Mouse (Mus musculus) erythroblast, embryonic 14.5 days (primary cell): ENCODE data around the gene Abcb1b. TPM values are rescaled to one million over a fixed set of nuclear protein-coding genes. Genes with fewer than 3 reads are reported as not detected.
A peak's percentile ranks its signal among the peaks of the same experiment; 100 is the strongest.

Experiments
- H3K27me3 ChIP-seq: 2 replicates; pipeline ENCODE4 v1.6.1; 2012; ENCODE audit warnings: inconsistent platforms; ENCODE audit not compliant: control insufficient read depth
- H3K36me3 ChIP-seq: 2 replicates; pipeline ENCODE4 v1.6.1; 2012; ENCODE audit warnings: mild to moderate bottlenecking, inconsistent platforms; ENCODE audit not compliant: control insufficient read depth
- H3K4me1 ChIP-seq: 2 replicates; pipeline ENCODE4 v1.6.1; 2012; ENCODE audit warnings: inconsistent platforms; ENCODE audit not compliant: control insufficient read depth
- H3K4me3 ChIP-seq: replicated peaks from 2 replicates; pipeline ENCODE3; 2012; ENCODE audit warnings: moderate library complexity, mild to moderate bottlenecking, inconsistent platforms
- H3K9me3 ChIP-seq: 2 replicates; pipeline ENCODE4 v1.6.1; 2012; ENCODE audit warnings: low read length, inconsistent platforms, mixed read lengths; ENCODE audit not compliant: control insufficient read depth
- GATA1 ChIP-seq: IDR thresholded peaks from 2 replicates; pipeline ENCODE4 v1.6.1; 2012; ENCODE audit warnings: low read length, inconsistent platforms, mixed read lengths
- TAL1 ChIP-seq: IDR thresholded peaks from 3 replicates; pipeline ENCODE4 v1.6.1; 2012; ENCODE audit warnings: low read length, inconsistent platforms, mixed read lengths
- polyA plus RNA-seq: library from polyadenylated mRNA; stranded (reverse); fragments of >175 nt; gene quantifications from 2 replicates; pipeline ENCODE4 v1.2.3, GENCODE M21; 2012

Abcb1b gene
- not detected in 2 replicates for polyA plus RNA-seq

GRCm38 (mm10) chr5:8797987-8798751 is at the start of gene Abcb1b:
TSS of gene Abcb1b (plus strand) at chr5:8798147.
- H3K9me3 ChIP-seq, result no peaks in the 10 kb centered on the region
- H3K4me3 ChIP-seq, result peak within 1 kb of the TSS; percentile 35
- TF ChIP-seq TAL1 (no peak), GATA1 (no peak)
- H3K4me1 ChIP-seq, result peaks cover 6% of the 10 kb centered on the region
- no peaks in the 10 kb centered on the region for H3K36me3 ChIP-seq
- H3K27me3 ChIP-seq, result peaks cover 31% of the 10 kb centered on the region

DNA sequence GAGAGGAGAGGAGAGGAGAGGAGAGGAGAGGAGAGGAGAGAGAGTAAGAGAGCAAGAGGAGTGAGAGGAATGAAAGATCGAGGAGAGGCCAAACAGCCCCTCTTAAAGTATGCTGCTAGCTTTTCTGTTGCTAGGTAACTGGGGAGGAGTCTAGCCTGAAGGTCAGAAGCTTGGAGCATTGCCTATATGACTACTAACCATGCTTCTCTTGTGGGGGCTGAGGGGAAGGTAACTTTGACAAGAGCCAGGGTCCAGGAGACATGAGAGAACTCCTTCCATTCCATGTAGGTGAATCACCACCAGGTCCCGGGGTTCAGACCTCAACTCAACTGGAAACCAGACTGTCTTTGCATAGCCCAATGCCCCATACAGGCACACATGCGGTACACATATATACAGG is 25.1 kb upstream of the Abcb1b start:
- Histone ChIP-seq H3K36me3 (no peaks in the 10 kb centered on the region), H3K4me3 (no peak overlapping the region), H3K4me1 (no peaks in the 10 kb centered on the region), H3K27me3 (no peaks in the 10 kb centered on the region), H3K9me3 (no peaks in the 10 kb centered on the region)
- TF ChIP-seq GATA1 (no peak), TAL1 (no peak)

GRCm38 (mm10) chr5:8778311-8778710 is 19.6 kb upstream of the Abcb1b start:
- Histone ChIP-seq H3K4me1 (no peaks in the 10 kb centered on the region), H3K36me3 (no peaks in the 10 kb centered on the region), H3K4me3 (no peak overlapping the region), H3K9me3 (no peaks in the 10 kb centered on the region), H3K27me3 (no peaks in the 10 kb centered on the region)
- TF ChIP-seq GATA1, result no peak
- no peak for TF ChIP-seq TAL1

DNA sequence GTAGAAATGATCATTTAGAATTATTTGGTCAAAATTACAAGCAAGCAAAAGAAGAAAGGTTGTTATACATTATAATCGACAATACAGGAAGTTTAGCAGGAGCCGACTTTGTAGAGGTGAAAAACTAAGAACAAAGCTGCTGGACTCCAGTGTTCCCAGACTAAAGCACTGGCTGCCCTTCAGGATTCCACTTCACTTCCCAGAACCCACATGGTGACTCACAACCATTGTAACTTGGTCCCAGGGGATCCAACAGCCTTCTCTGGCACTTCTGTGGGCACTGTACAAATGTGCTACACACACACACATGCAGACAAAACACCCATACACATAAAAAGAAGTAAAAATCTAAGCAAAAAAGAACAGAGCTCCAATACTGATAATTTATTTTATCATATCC is 19.2 kb upstream of the Abcb1b start:
- Histone ChIP-seq H3K9me3 (no peaks in the 10 kb centered on the region), H3K4me1 (no peaks in the 10 kb centered on the region), H3K36me3 (no peaks in the 10 kb centered on the region), H3K27me3 (no peaks in the 10 kb centered on the region), H3K4me3 (no peak overlapping the region)
- TF ChIP-seq GATA1 (no peak), TAL1 (no peak)

DNA sequence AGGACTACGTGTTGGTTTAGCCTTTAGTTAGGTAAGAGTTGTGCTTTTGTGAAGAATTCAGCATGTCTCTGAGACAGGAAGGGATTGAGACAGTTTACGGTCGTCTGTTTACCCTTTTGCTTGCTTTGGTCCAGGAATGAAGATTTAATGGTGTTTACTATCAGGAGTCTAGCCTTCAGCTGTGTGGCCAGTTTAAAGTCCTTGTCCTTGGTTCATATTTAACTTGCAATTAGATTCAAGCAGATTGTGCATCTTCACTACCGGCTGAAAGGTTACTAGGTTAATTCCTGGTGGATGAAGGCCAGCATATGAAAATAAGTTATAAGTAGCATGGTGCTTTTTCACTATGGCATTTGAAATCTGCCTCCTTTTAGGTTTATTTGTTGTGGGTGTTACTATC is 5.7 kb upstream of the Abcb1b start:
- Histone ChIP-seq H3K36me3 (no peaks in the 10 kb centered on the region), H3K27me3 (peaks cover 10% of the 10 kb centered on the region), H3K4me3 (no peak overlapping the region), H3K4me1 (no peaks in the 10 kb centered on the region), H3K9me3 (no peaks in the 10 kb centered on the region)
- TF ChIP-seq GATA1 (no peak), TAL1 (no peak)

DNA sequence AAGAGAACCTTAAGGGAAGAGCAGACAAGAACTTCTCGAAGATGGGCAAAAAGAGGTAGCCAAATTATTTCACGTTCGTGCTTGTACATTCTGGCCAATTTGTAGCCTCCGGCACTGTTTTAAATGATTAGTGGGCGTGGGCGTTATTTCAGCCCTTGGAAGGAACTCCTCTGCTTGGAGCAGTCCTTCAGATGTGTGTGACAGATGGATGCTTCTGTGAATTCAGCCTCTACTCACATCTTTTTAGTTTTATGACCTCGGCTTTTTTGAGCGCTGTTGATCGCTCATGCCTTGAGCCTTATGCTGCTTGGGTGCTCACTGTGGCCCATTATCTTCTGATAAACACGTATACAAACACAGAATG is 787 bp downstream of the Abcb1b start:
- peaks cover 6% of the 10 kb centered on the region for H3K4me1 ChIP-seq
- H3K4me3 ChIP-seq, result no peak overlapping the region
- no peaks in the 10 kb centered on the region for H3K9me3 ChIP-seq
- no peak for TF ChIP-seq GATA1
- TF ChIP-seq TAL1, result no peak
- H3K27me3 ChIP-seq, result peaks cover 31% of the 10 kb centered on the region
- no peaks in the 10 kb centered on the region for H3K36me3 ChIP-seq

DNA sequence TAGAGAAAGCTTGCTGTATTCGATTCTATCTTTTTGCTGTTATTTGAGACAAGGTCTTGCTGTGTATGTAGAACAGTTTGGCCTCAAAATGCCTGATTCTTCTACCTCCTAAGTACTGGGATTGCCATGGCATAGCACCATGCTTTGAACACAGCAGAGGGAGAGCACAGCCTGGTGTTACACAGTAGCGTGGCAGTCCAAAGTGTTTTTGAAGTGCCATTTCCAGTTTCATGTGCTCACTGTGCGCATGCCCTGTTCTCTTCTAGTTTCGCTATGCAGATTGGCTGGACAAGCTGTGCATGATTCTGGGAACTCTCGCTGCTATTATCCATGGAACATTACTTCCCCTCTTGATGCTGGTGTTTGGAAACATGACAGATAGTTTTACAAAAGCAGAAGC is 7.8 kb downstream of the Abcb1b start:
- Histone ChIP-seq H3K36me3 (no peaks in the 10 kb centered on the region), H3K27me3 (no peaks in the 10 kb centered on the region), H3K9me3 (no peaks in the 10 kb centered on the region), H3K4me1 (no peaks in the 10 kb centered on the region), H3K4me3 (no peak overlapping the region)
- TF ChIP-seq TAL1, result no peak
- TF ChIP-seq GATA1, result no peak

DNA sequence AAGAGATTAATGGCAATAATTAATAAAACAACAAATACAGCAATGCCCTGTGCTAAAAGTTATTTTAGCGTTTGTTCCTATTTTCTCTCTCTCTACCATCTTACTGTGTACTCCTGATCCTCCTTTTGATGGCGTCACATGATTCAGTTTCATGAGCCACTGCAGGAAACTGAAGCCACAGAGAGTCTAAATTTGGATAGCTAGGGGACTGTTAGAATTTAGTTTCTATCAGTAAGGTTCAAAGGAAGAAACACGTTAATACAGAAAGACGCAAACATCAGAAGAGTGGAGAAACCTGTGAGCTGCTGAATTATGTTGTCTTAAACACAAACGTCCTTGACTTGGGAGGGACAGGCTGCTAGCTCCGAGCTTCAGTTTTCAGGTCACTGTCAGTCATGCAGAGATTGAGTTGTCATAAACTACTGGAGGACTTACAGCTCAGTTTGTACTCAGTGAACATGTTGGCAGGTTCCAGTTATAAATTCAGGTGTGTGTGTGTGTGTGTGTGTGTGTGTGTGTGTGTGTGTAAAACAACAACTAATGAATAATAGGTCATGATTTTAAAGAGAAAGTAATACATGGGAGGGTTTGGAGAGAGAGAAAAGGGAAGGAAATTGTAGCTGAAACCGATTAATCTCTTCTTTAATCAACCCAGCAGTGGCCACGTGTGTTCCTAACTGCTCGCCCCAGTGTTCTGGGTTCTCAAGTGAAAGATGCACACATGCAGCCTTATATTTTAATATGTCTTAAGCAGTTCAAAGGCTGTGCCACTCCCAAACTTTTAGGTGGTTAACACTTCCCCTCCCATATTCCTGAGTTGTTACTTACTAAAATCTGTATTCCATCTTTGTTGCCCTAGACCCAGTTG is 9.4 kb downstream of the Abcb1b start:
- no peaks in the 10 kb centered on the region for H3K27me3 ChIP-seq
- TF ChIP-seq GATA1 (no peak), TAL1 (no peak)
- no peaks in the 10 kb centered on the region for H3K9me3 ChIP-seq
- no peaks in the 10 kb centered on the region for H3K36me3 ChIP-seq
- no peak overlapping the region for H3K4me3 ChIP-seq
- no peaks in the 10 kb centered on the region for H3K4me1 ChIP-seq

DNA sequence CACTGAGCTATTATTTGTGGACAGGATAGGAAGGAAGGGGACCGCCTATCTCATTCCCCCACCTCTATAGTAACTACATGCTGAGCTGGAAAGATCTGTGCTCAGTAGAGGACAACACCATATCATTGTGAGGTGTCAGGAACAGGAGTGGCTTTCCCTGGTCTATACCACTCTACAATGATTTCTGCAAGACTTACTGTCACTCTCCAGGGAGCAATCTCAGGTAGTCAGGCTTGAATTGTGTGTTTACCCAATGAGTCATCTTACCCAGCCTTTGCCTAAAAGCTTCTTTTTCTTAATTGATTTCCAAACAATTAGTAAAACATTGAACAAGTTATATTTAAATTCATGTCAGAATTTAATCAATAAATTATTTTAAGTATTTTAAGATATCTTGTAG is 15.9 kb downstream of the Abcb1b start:
- no peaks in the 10 kb centered on the region for H3K27me3 ChIP-seq
- H3K36me3 ChIP-seq, result no peaks in the 10 kb centered on the region
- TF ChIP-seq TAL1 (no peak), GATA1 (no peak)
- no peaks in the 10 kb centered on the region for H3K9me3 ChIP-seq
- no peak overlapping the region for H3K4me3 ChIP-seq
- H3K4me1 ChIP-seq, result no peaks in the 10 kb centered on the region
